Mouse (Mus musculus) liver, embryonic 15.5 days (tissue): Measurements from ENCODE around the gene Arid3a. TPM values are rescaled to one million over a fixed set of nuclear protein-coding genes. Genes with fewer than 3 reads are reported as not detected.

ENCODE experiments used
- ATAC-seq: fragments of 200-750 bp; cut with Nextera tagmentation; 2 replicates; pipeline ENCODE4 v1.8.0; 2017; ENCODE audit warnings: moderate number of reproducible peaks, mild to moderate bottlenecking, moderate library complexity; ENCODE audit not compliant: insufficient read depth
- H3K27ac ChIP-seq: fragments of 300-500 bp; sonication (generic); replicated peaks from 2 replicates; pipeline ENCODE4 v1.5.1; 2015; ENCODE audit warnings: mild to moderate bottlenecking, inconsistent platforms
- H3K27me3 ChIP-seq: fragments of 300-500 bp; sonication (generic); 2 replicates; pipeline ENCODE4 v1.6.1; 2015; ENCODE audit warnings: mild to moderate bottlenecking, inconsistent platforms
- H3K36me3 ChIP-seq: fragments of 300-500 bp; sonication (generic); replicated peaks from 2 replicates; pipeline ENCODE4 v1.6.1; 2015; ENCODE audit warnings: moderate library complexity, mild to moderate bottlenecking, inconsistent platforms
- H3K4me1 ChIP-seq: fragments of 300-500 bp; sonication (generic); replicated peaks from 2 replicates; pipeline ENCODE4 v1.6.1; 2015; ENCODE audit warnings: inconsistent platforms
- H3K4me2 ChIP-seq: fragments of 300-500 bp; sonication (generic); 2 replicates; pipeline ENCODE4 v1.6.1; 2015; ENCODE audit warnings: moderate library complexity, mild to moderate bottlenecking, inconsistent platforms
- H3K4me3 ChIP-seq: fragments of 300-500 bp; sonication (generic); replicated peaks from 2 replicates; pipeline ENCODE4 v1.5.1; 2015; ENCODE audit warnings: mild to moderate bottlenecking, inconsistent platforms
- H3K9ac ChIP-seq: fragments of 300-500 bp; sonication (generic); 2 replicates; pipeline ENCODE4 v1.6.1; 2015; ENCODE audit warnings: moderate library complexity, mild to moderate bottlenecking, inconsistent platforms
- H3K9me3 ChIP-seq: fragments of 300-500 bp; sonication (generic); replicated peaks from 2 replicates; pipeline ENCODE4 v1.6.1; 2016; ENCODE audit warnings: inconsistent platforms
- WGBS: fragments of 180-500 bp; shearing (Covaris S2); methylation state at CpG from one replicate; pipeline ENCODE4 v1.1.7; 2015; ENCODE audit warnings: mixed read lengths; ENCODE audit not compliant: insufficient replicate concordance; 5-methylcytosine and 5-hydroxymethylcytosine counted together
- polyA plus RNA-seq: library from polyadenylated mRNA; unstranded; fragments of >200 nt; fragmentation: Nextera tagmentation; extraction: Ambion mirVana; gene quantifications from 2 replicates; pipeline ENCODE4 v1.2.1, GENCODE M21; 2015

The Arid3a gene
- polyA plus RNA-seq, 1 experiment from 2014 or later: 6.1 TPM

GRCm38 (mm10) chr10:79908167-79909091, 18.4 kb upstream of the Arid3a start, which contains the start of gene Med16:
Gene Med16 (minus strand): TSS chr10:79908923.
- 1% methylated on average over 52 of the region's 52 CpGs for WGBS
- peak within 1 kb of the TSS; percentile 97 for H3K27ac ChIP-seq
- no peaks in the 10 kb centered on the region for H3K9me3 ChIP-seq
- peaks cover 61% of the 10 kb centered on the region for H3K36me3 ChIP-seq
- peak within 1 kb of the TSS; percentile 97 for H3K9ac ChIP-seq
- H3K27me3 ChIP-seq: no peaks in the 10 kb centered on the region
- peaks cover 47% of the 10 kb centered on the region for H3K4me1 ChIP-seq
- peak within 1 kb of the TSS; percentile 96 for H3K4me3 ChIP-seq
- peak; percentile 91 for ATAC-seq
- H3K4me2 ChIP-seq: peak within 1 kb of the TSS; percentile 72

DNA sequence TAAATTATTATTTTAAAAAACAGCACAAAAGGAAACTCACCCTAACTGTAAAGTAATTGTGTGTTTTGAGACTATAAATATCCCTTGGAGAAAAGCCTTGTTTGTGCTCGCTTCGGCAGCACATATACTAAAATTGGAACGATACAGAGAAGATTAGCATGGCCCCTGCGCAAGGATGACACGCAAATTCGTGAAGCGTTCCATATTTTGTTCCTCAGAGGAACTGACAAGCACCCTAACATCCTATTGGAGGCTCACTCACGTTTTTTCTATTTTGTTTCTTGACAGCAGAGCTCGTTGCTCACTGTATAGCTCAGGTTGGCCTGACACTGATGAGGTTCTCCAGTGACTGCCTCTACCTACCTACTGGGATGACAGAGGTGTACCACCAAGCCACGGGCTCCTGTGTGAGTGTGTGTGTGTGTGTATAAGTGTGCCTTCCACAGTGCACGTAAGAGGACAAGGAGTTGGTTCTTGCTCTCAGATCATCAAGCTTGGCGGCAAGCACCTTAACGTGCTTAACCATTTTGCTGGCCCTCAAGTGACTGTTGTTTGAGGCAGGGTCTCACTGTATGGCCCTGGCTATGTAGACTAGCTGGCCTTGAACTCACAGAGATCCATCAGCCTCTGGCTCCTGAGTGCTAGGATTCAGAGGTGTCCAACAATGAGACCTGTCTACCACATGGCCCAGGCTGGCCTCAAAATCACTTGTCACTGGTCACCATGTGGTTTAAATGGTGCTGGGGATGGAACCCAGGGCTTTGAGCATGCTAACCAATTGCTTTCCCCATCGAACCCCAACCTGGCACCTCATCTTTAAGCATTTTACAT, 17.5 kb upstream of the Arid3a start:
- peak overlapping the region; percentile 72 for H3K4me2 ChIP-seq
- peaks cover 55% of the 10 kb centered on the region for H3K4me1 ChIP-seq
- H3K27me3 ChIP-seq: no peaks in the 10 kb centered on the region
- H3K27ac ChIP-seq: peak overlapping the region; percentile 82
- peak overlapping the region; percentile 96 for H3K4me3 ChIP-seq
- WGBS: 22% methylated on average over 14 of the region's 14 CpGs
- H3K36me3 ChIP-seq: peaks cover 57% of the 10 kb centered on the region
- H3K9ac ChIP-seq: peak overlapping the region; percentile 35; the same call in 1 of the 2 replicates
- peak; percentile 69 for ATAC-seq
- H3K9me3 ChIP-seq: no peaks in the 10 kb centered on the region

DNA sequence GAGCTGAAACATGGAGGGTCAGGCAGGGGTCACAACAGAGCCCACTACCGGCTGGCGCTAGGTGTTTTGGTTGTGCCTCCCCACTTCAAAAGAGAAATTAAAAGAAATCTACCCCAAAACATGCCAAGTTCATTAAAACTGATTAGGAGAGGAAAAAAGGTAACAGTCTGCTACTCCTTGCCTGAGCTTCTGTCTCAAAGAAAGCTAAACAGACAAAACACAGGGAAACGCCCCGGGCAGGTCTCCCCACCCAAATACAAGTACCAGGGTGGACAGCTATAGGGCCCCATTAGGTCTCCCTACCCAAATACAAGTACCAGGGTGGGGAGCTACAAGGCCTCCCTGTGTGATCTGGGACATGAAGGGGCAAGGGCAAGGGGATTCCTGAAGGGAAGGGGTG, 16.3 kb upstream of the Arid3a start, which contains the start of gene Gm26602:
Gene Gm26602, plus strand, starts transcription at position 301 of the 400 bp plus-strand sequence.
- Histone ChIP-seq H3K9me3 (no peaks in the 10 kb centered on the region), H3K36me3 (peaks cover 45% of the 10 kb centered on the region), H3K4me1 (peaks cover 68% of the 10 kb centered on the region), H3K27ac (peak within 1 kb of the TSS; percentile 82; the same call in 1 of the 2 replicates), H3K4me3 (no peak within 1 kb of the TSS), H3K9ac (no peak within 1 kb of the TSS), H3K4me2 (peak within 1 kb of the TSS; percentile 72; the same call in 1 of the 2 replicates), H3K27me3 (no peaks in the 10 kb centered on the region)
- ATAC-seq: no peak
- 86% methylated on average over 4 of the region's 4 CpGs for WGBS

DNA sequence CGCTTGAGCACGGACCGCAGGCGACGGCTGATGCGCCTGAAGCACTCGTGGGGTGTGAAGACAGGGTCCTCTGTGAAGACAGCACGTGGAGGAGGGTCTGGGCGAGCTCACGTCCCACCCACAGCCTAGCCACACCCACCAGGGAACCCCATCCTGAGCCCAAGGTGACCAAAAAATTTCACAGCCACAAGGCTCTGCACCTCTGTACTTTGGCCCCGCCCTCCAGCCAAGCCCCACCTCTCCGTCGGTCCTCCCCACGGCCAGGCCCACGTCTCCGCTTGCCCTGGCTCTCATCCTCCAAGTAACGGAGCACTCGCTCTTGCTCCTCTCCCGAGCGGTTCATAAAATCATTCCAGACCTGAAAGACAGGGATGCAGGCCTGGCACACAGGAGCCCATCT, 14.4 kb upstream of the Arid3a start:
- ATAC-seq: no peak
- Histone ChIP-seq H3K9ac (no peak overlapping the region), H3K9me3 (no peaks in the 10 kb centered on the region), H3K27ac (no peak overlapping the region), H3K4me3 (no peak overlapping the region), H3K4me2 (no peak overlapping the region), H3K36me3 (peaks cover 29% of the 10 kb centered on the region; the same call in 1 of the 2 replicates), H3K27me3 (peaks cover 5% of the 10 kb centered on the region), H3K4me1 (peaks cover 78% of the 10 kb centered on the region)
- WGBS: 72% methylated on average over 20 of the region's 20 CpGs

DNA sequence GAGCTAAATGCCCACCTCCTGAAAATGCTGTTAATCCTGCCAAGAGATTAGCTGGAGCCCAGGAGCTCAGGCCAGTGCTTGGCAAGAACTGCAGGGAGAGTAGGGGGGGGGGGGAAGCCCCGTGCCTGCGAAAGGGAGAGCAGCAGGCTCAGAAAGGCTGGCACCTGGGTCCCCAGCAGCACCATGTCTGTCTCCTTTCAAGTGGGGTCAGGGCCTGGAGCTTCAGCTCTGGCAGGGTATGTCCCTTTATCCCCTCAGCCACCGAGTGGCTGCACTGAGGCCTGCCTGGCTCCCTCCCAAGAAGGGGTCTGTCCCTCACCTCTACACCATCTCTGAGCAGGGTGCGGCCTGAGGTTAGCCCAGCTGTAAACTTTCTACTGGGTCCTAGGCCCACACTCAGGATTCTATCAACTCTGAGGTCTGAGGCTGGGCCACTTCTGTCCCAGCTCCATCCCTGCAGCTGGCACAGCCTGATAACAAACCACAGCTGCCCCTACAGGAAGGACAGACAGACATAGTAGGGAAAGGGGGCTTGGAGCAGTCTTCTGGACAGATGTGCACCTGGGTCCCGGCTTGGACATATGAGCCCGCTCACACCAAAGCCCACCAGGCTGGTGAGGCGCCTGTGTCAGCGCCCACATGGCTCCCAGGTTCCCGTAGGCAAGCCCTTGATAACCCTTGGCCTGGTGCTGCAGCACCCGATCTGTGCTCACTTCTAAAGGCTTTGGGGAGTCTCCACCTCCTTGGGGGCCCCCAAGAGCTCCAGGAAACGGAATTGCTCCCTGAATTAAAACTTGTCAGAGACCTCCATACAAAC, 12.5 kb upstream of the Arid3a start:
- peak overlapping the region; percentile 87 for H3K27ac ChIP-seq
- peak overlapping the region; percentile 77 for H3K4me3 ChIP-seq
- H3K36me3 ChIP-seq: peaks cover 29% of the 10 kb centered on the region; the same call in 1 of the 2 replicates
- peak; percentile 73 for ATAC-seq
- H3K9me3 ChIP-seq: no peaks in the 10 kb centered on the region
- peak overlapping the region; percentile 97 for H3K4me2 ChIP-seq
- H3K27me3 ChIP-seq: peaks cover 24% of the 10 kb centered on the region
- H3K9ac ChIP-seq: peak overlapping the region; percentile 88
- WGBS: 21% methylated on average over 11 of the region's 11 CpGs
- H3K4me1 ChIP-seq: peaks cover 84% of the 10 kb centered on the region

GRCm38 (mm10) chr10:79914948-79915596, 11.8 kb upstream of the Arid3a start:
- Histone ChIP-seq H3K9ac (peak overlapping the region; percentile 88), H3K4me3 (peak overlapping the region; percentile 77), H3K27me3 (peaks cover 32% of the 10 kb centered on the region), H3K4me2 (peak overlapping the region; percentile 97), H3K27ac (peak overlapping the region; percentile 87), H3K36me3 (peaks cover 29% of the 10 kb centered on the region; the same call in 1 of the 2 replicates), H3K9me3 (no peaks in the 10 kb centered on the region), H3K4me1 (peaks cover 84% of the 10 kb centered on the region)
- WGBS: 31% methylated on average over 7 of the region's 7 CpGs
- 0 out of 2 replicates have a peak, but pooled peaks have one; percentile 0 for ATAC-seq

DNA sequence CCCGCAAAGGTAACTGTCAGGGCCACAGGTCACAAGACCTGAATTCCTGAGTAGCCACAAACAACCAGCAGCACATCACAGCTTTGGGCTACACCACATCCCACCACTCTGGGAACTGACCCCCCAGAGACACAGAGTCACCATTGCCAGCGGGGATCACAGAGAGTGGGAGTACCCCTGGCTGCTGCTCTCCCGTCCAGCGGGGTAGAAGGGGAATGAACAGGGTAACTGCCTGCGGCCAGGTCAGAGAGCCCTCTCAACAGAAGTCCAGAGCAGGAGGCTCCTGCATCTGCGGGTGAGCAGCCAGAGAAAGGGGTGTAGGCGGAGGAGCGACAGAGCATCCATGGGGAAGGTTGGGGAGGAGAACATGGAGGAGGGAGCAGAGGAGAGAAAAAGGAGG, 10.8 kb upstream of the Arid3a start:
- peaks cover 42% of the 10 kb centered on the region for H3K27me3 ChIP-seq
- H3K4me3 ChIP-seq: peak overlapping the region; percentile 77
- H3K36me3 ChIP-seq: peaks cover 21% of the 10 kb centered on the region; the same call in 1 of the 2 replicates
- peaks cover 93% of the 10 kb centered on the region for H3K4me1 ChIP-seq
- H3K4me2 ChIP-seq: peak overlapping the region; percentile 97
- peak overlapping the region; percentile 88 for H3K9ac ChIP-seq
- H3K9me3 ChIP-seq: no peaks in the 10 kb centered on the region
- H3K27ac ChIP-seq: peak overlapping the region; percentile 87
- ATAC-seq: no peak
- WGBS: 8% methylated on average over 8 of the region's 8 CpGs

GRCm38 (mm10) chr10:79916808-79917531, 9.9 kb upstream of the Arid3a start, which contains the start of gene Kiss1r:
Gene Kiss1r (plus strand): TSS chr10:79916971.
- peak within 1 kb of the TSS; percentile 77 for H3K4me3 ChIP-seq
- peaks cover 12% of the 10 kb centered on the region; the same call in 1 of the 2 replicates for H3K36me3 ChIP-seq
- H3K4me2 ChIP-seq: peak within 1 kb of the TSS; percentile 97
- peaks cover 51% of the 10 kb centered on the region for H3K27me3 ChIP-seq
- WGBS: 2% methylated on average over 42 of the region's 42 CpGs
- peak within 1 kb of the TSS; percentile 88 for H3K9ac ChIP-seq
- peak; percentile 76 for ATAC-seq
- H3K27ac ChIP-seq: peak within 1 kb of the TSS; percentile 87
- no peaks in the 10 kb centered on the region for H3K9me3 ChIP-seq
- H3K4me1 ChIP-seq: peaks cover 97% of the 10 kb centered on the region

DNA sequence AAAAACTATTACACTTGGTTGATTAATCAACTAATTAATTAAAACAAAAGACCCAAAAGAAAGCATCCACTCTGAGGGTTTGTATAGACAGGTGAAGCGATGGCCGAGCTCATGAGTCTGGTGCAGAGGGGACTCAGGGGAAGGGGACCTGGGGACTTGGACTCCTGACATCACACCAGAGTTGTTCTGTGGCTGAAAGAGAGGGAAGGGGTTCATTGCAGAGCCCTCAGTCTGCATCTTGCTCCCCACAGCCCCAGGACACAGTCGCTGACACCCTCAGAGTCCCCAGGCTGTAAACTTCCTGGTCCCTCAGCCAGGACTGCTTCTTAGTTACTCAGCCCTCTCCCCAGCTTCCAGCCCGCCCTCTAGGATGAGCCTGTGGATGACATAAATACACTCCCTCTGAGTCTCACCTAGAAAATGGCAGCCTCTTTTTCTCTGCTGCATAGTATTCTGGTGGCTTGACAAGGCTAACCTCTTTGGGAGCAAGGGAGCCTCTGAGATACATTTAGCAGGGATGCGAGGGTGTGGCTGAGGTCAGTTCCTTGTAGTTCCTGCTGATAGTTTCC, 9.2 kb upstream of the Arid3a start:
- H3K27me3 ChIP-seq: peaks cover 57% of the 10 kb centered on the region
- peak overlapping the region; percentile 97 for H3K4me2 ChIP-seq
- H3K9me3 ChIP-seq: no peaks in the 10 kb centered on the region
- H3K27ac ChIP-seq: peak overlapping the region; percentile 87; the same call in 1 of the 2 replicates
- 0 out of 2 replicates have a peak, but pooled peaks cover 6% of the 10 kb centered on the region for H3K36me3 ChIP-seq
- 55% methylated on average over 5 of the region's 5 CpGs for WGBS
- peaks cover 92% of the 10 kb centered on the region for H3K4me1 ChIP-seq
- no peak overlapping the region for H3K9ac ChIP-seq
- no peak for ATAC-seq
- H3K4me3 ChIP-seq: peak overlapping the region; percentile 77
